Mouse (Mus musculus): Measurements from ENCODE around the gene Noxo1. TPM values are rescaled to one million over a fixed set of nuclear protein-coding genes. Genes with fewer than 3 reads are reported as not detected.
A peak's percentile ranks its signal among the peaks of the same experiment; 100 is the strongest.

Noxo1 gene
- polyA plus RNA-seq, 1 experiment from 2014 or later, result 1.5 TPM

GRCm38 (mm10) chr17:24722220-24722924 lies 26.3 kb downstream of the Noxo1 start:
- no peak for ATAC-seq (replicated peaks; ENCODE audit: low FRiP score)
- peak overlapping the region; percentile 16 for H3K9ac ChIP-seq
- no peaks in the 10 kb centered on the region for H3K9me3 ChIP-seq (replicated peaks)
- H3K27ac ChIP-seq, result 0 out of 2 replicates have a peak overlapping the region, but pooled peaks have one; percentile 92
- H3K27me3 ChIP-seq, result no peaks in the 10 kb centered on the region
- H3K4me3 ChIP-seq (replicated peaks), result peak overlapping the region; percentile 98
- peaks cover 31% of the 10 kb centered on the region for H3K36me3 ChIP-seq
- H3K4me1 ChIP-seq, result peaks cover 34% of the 10 kb centered on the region
- H3K4me2 ChIP-seq, result peak overlapping the region; percentile 70
- 36% methylated on average over 13 of the region's 13 CpGs for WGBS

- no peak for ATAC-seq (replicated peaks; ENCODE audit: low FRiP score)
- Histone ChIP-seq H3K4me3 (replicated peaks) (peak overlapping the region; percentile 98), H3K9me3 (replicated peaks) (no peaks in the 10 kb centered on the region), H3K36me3 (peaks cover 22% of the 10 kb centered on the region), H3K27ac (peak overlapping the region; percentile 92), H3K4me2 (peak overlapping the region; percentile 70), H3K27me3 (no peaks in the 10 kb centered on the region), H3K4me1 (peaks cover 34% of the 10 kb centered on the region), H3K9ac (peak overlapping the region; percentile 91)
- 3% methylated on average over 12 of the region's 12 CpGs for WGBS
Measured at GRCm38 (mm10) chr17:24723122-24723880, 27.3 kb downstream of the Noxo1 start.

DNA sequence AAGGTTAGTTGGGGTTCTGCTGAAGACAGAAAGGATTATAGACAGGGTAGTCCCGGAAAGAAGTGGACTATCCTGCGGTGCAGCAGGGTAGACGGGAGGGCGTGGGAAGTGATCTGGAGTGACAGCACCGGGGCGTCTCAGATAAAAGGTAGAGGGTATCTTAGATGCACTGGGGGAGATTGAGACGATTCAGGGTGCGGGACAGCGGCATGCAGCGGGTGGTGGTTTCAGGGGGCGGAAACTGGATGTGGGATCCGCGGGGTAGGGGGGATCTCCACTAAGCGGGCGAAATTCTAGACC lies 27.8 kb downstream of the Noxo1 start:
- peak; percentile 5; the same call in 1 of the 2 replicates for ATAC-seq (replicated peaks; ENCODE audit: low FRiP score)
- Histone ChIP-seq H3K27ac (peak overlapping the region; percentile 92), H3K27me3 (no peaks in the 10 kb centered on the region), H3K4me2 (peak overlapping the region; percentile 70), H3K9ac (peak overlapping the region; percentile 91), H3K36me3 (peaks cover 17% of the 10 kb centered on the region), H3K4me3 (replicated peaks) (peak overlapping the region; percentile 98), H3K9me3 (replicated peaks) (no peaks in the 10 kb centered on the region), H3K4me1 (peaks cover 29% of the 10 kb centered on the region)
- under 1% methylated on average over 15 of the region's 15 CpGs for WGBS

DNA sequence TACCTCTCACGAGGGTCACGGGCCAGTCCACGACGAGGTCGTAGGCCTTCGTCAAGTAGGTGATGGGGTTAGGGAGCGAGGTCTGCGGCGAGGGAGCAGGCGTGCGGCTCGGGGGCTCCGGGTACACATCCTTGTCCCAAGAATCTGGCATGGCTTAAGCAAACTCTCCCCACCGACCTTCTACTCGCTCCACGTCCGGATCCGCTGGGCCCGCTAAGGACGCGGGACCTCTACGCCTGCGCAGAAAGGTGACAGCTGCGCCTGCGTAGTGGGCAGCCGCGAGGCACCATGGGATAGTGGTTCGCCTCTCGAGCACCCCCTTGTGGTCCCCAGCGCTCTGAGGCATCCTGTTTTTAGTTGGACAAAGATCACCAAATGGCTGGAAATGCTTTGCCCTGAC lies 28.1 kb downstream of the Noxo1 start, which contains the start of gene Ndufb10:
Ndufb10 (minus strand) TSS at position 295 of the 400 bp plus-strand sequence.
- Histone ChIP-seq H3K4me2 (peak within 1 kb of the TSS; percentile 70), H3K27me3 (no peaks in the 10 kb centered on the region), H3K4me1 (peaks cover 26% of the 10 kb centered on the region), H3K9me3 (replicated peaks) (no peaks in the 10 kb centered on the region), H3K4me3 (replicated peaks) (peak within 1 kb of the TSS; percentile 98), H3K36me3 (peaks cover 16% of the 10 kb centered on the region), H3K27ac (peak within 1 kb of the TSS; percentile 92), H3K9ac (peak within 1 kb of the TSS; percentile 91)
- WGBS, result under 1% methylated on average over 30 of the region's 30 CpGs
- ATAC-seq (replicated peaks; ENCODE audit: low FRiP score), result peak; percentile 74

DNA sequence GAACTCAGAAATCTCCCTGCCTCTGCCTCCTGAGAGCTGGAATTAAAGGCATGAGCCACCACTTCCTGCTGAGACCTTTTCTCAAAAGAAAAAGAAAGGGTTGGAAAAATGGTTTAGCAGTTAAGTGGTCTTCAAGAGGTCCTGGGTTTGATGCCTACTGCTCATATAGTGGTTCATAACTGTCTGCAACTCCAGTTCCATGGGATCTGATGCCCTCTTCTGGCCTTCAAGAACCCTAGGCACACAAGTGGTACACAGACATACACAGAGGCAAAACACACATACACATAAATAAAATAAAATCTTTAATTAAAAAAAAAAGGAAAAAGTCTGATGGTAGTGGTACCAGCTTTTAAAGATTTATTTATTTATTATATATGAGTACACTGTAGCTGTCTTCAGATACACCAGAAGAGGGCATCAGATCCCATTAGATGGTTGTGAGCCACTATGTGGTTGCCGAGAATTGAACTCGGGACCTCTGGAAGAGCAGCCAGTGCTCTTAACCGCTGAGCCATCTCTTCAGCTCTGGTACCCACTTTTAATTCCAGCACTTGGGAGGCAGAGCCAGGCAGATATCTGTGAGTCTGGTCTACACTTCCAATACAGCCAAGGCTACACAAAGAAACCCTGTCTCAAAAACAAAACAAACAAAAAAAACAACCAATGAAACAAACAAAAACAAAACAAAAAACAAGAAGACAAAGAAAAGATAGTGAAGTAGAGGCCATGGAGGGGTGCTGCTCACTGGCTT lies 29.8 kb downstream of the Noxo1 start:
- H3K4me3 ChIP-seq (replicated peaks), result no peak overlapping the region
- 74% methylated on average over 3 of the region's 3 CpGs for WGBS
- no peak overlapping the region for H3K4me2 ChIP-seq
- ATAC-seq (replicated peaks; ENCODE audit: low FRiP score), result no peak
- H3K4me1 ChIP-seq, result peaks cover 26% of the 10 kb centered on the region
- no peak overlapping the region for H3K27ac ChIP-seq
- peaks cover 16% of the 10 kb centered on the region for H3K36me3 ChIP-seq
- no peaks in the 10 kb centered on the region for H3K27me3 ChIP-seq
- H3K9me3 ChIP-seq (replicated peaks), result no peaks in the 10 kb centered on the region
- no peak overlapping the region for H3K9ac ChIP-seq

DNA sequence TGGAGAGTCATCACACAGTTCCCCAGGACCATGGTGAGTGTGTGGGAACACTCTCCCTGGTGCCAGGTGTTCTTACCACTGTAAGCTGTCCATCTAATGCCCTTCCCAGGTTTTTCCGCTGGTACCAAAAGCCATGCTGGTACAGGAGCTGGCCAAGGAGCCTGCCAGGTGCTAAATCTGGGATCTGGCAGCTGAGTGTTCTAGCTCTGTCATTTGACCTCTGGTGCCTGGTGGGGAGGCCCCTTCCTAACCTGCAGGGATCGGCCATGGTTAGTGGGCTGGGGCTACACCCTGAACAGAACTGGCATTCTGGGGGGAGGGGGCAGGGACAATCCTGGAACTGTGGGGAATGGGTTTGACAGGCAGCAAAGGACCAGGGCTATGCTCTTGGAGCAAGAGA lies 31.6 kb downstream of the Noxo1 start, which contains the start of gene Rpl3l:
Rpl3l (plus strand) TSS at position 203 of the 400 bp plus-strand sequence.
- Histone ChIP-seq H3K4me1 (peaks cover 10% of the 10 kb centered on the region), H3K36me3 (peaks cover 1% of the 10 kb centered on the region; the same call in 1 of the 2 replicates), H3K27ac (no peak within 1 kb of the TSS), H3K4me2 (no peak within 1 kb of the TSS), H3K27me3 (no peaks in the 10 kb centered on the region), H3K4me3 (replicated peaks) (no peak within 1 kb of the TSS), H3K9me3 (replicated peaks) (no peaks in the 10 kb centered on the region), H3K9ac (no peak within 1 kb of the TSS)
- WGBS, result 60% methylated on average over 2 of the region's 2 CpGs
- no peak for ATAC-seq (replicated peaks; ENCODE audit: low FRiP score)

GRCm38 (mm10) chr17:24728184-24728583 lies 32.1 kb downstream of the Noxo1 start:
- WGBS, result 71% methylated on average over 17 of the region's 17 CpGs
- H3K4me3 ChIP-seq (replicated peaks), result no peak overlapping the region
- no peak overlapping the region for H3K4me2 ChIP-seq
- no peak overlapping the region for H3K27ac ChIP-seq
- no peak overlapping the region for H3K9ac ChIP-seq
- H3K9me3 ChIP-seq (replicated peaks), result no peaks in the 10 kb centered on the region
- no peaks in the 10 kb centered on the region for H3K27me3 ChIP-seq
- H3K36me3 ChIP-seq, result no peaks in the 10 kb centered on the region
- no peak for ATAC-seq (replicated peaks; ENCODE audit: low FRiP score)
- peaks cover 5% of the 10 kb centered on the region for H3K4me1 ChIP-seq

- no peak overlapping the region for H3K27ac ChIP-seq
- no peak overlapping the region for H3K4me2 ChIP-seq
- 78% methylated on average over 6 of the region's 6 CpGs for WGBS
- no peaks in the 10 kb centered on the region for H3K4me1 ChIP-seq
- ATAC-seq (replicated peaks; ENCODE audit: low FRiP score), result no peak
- H3K9me3 ChIP-seq (replicated peaks), result no peaks in the 10 kb centered on the region
- H3K36me3 ChIP-seq, result no peaks in the 10 kb centered on the region
- no peaks in the 10 kb centered on the region for H3K27me3 ChIP-seq
- no peak overlapping the region for H3K9ac ChIP-seq
- no peak overlapping the region for H3K4me3 ChIP-seq (replicated peaks)
Measured at GRCm38 (mm10) chr17:24729067-24729466, 33.0 kb downstream of the Noxo1 start.

DNA sequence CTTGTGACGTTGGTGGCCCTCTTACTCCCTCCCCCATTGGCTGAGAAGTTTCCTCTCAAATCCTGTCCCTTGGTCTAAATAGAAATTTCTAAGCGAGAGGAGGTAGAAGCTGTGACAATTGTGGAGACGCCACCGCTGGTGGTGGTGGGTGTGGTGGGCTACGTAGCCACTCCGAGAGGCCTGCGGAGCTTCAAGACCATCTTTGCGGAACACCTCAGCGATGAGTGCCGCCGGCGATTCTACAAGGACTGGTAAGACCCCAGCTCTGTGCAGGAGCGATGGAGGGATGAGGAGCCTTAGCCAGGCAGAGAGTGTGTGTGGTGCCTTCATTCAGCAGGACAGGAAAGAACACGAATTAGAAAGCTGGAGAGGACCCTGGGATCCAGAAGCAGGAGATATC lies 34.8 kb downstream of the Noxo1 start:
- Histone ChIP-seq H3K4me2 (no peak overlapping the region), H3K4me1 (peaks cover 2% of the 10 kb centered on the region), H3K9me3 (replicated peaks) (no peaks in the 10 kb centered on the region), H3K36me3 (no peaks in the 10 kb centered on the region), H3K9ac (no peak overlapping the region), H3K27ac (no peak overlapping the region), H3K4me3 (replicated peaks) (no peak overlapping the region), H3K27me3 (no peaks in the 10 kb centered on the region)
- 84% methylated on average over 14 of the region's 14 CpGs for WGBS
- no peak for ATAC-seq (replicated peaks; ENCODE audit: low FRiP score)

DNA sequence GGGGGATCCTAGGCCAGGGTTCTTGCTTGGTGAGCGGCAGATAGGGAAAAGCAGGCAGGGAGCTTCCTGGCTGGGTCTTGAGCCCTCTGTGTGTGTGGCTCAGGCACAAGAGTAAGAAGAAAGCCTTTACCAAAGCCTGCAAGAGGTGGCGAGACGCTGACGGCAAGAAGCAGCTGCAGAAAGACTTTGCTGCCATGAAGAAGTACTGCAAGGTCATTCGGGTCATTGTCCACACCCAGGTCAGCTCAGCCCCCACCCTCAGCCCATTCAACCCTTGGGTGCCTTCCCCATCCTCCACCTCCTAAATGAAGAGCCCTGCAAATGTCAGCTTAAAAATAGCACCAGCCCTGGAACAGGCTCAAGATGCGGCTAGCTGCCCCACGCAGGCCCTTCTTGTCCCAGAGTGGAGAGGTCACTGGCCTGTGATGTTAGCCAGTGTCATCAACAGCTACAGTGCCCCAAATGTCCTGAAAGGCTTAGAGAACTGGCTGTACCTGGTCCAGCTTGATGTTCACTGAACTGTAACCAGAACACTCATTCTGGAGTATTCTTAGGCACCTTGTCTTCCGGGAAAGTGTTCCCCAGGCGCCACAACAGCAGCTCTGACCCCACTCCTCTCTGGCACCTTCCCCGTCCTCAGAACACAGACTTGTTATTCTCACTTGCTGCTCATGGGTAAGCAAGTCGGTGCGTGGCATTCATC lies 36.4 kb downstream of the Noxo1 start:
- no peaks in the 10 kb centered on the region for H3K9me3 ChIP-seq (replicated peaks)
- H3K4me2 ChIP-seq, result no peak overlapping the region
- no peaks in the 10 kb centered on the region for H3K27me3 ChIP-seq
- peaks cover 13% of the 10 kb centered on the region for H3K4me1 ChIP-seq
- H3K9ac ChIP-seq, result no peak overlapping the region
- 77% methylated on average over 12 of the region's 12 CpGs for WGBS
- no peaks in the 10 kb centered on the region for H3K36me3 ChIP-seq
- no peak for ATAC-seq (replicated peaks; ENCODE audit: low FRiP score)
- no peak overlapping the region for H3K4me3 ChIP-seq (replicated peaks)
- no peak overlapping the region for H3K27ac ChIP-seq

DNA sequence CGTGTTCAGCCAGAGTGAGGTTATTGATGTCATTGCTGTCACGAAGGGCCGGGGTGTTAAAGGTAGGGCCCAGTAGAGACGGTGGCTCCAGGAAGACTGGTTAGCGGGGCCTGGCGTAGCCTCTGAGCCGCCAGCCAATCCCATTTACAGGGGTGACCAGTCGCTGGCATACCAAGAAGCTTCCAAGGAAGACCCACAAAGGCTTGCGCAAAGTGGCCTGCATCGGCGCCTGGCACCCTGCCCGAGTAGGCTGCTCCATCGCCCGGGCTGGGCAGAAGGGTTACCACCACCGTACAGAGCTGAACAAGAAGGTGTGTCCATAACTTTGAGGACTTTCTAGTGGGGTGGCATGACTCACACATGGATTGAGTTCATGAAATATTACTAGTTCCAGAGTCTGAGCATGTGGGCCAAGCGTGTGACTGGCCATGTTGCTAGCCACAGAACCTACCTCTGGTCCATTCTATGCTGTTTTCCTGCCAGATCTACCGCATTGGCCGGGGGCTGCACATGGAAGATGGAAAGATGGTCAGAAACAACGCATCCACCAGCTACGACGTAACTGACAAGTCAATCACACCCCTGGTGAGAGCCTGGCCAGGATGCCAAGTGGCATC lies 37.5 kb downstream of the Noxo1 start:
- Histone ChIP-seq H3K27ac (no peak overlapping the region), H3K4me3 (replicated peaks) (no peak overlapping the region), H3K4me1 (peaks cover 18% of the 10 kb centered on the region), H3K27me3 (no peaks in the 10 kb centered on the region), H3K9me3 (replicated peaks) (no peaks in the 10 kb centered on the region), H3K36me3 (no peaks in the 10 kb centered on the region), H3K9ac (no peak overlapping the region), H3K4me2 (no peak overlapping the region)
- no peak for ATAC-seq (replicated peaks; ENCODE audit: low FRiP score)
- WGBS, result 87% methylated on average over 21 of the region's 21 CpGs
